Mouse (Mus musculus) midbrain, embryonic 16.5 days (tissue): ENCODE measurements at regions not wholly inside any gene's neighbourhood (a gene's known extent, or its start where the extent isn't known, plus 50 kb on each side); places are given as distances from the start of the nearest gene placed in this dataset.
A peak's percentile ranks its signal among the peaks of the same experiment; 100 is the strongest.

Experiments used
- ATAC-seq: fragments of 200-750 bp; cut with Nextera tagmentation; 2 replicates; pipeline ENCODE4 v1.8.0; 2017; ENCODE audit warnings: moderate TSS enrichment
- H3K27ac ChIP-seq: fragments of 300-500 bp; sonication (generic); 2 replicates; pipeline ENCODE4 v1.5.1; 2014; ENCODE audit warnings: mild to moderate bottlenecking, low read length, mixed read lengths
- H3K27me3 ChIP-seq: fragments of 300-500 bp; sonication (generic); 2 replicates; pipeline ENCODE4 v1.6.1; 2014; ENCODE audit warnings: low read depth, low read length, mixed read lengths; ENCODE audit not compliant: control insufficient read depth, insufficient read depth
- H3K36me3 ChIP-seq: fragments of 300-500 bp; sonication (generic); 2 replicates; pipeline ENCODE4 v1.6.1; 2014; ENCODE audit warnings: mild to moderate bottlenecking, low read length, moderate library complexity, mixed read lengths; ENCODE audit not compliant: control insufficient read depth, insufficient read depth
- H3K4me1 ChIP-seq: fragments of 300-500 bp; sonication (generic); 2 replicates; pipeline ENCODE4 v1.6.1; 2014; ENCODE audit warnings: mild to moderate bottlenecking, low read length, mixed read lengths; ENCODE audit not compliant: control insufficient read depth, insufficient read depth
- H3K4me2 ChIP-seq: fragments of 300-500 bp; sonication (generic); 2 replicates; pipeline ENCODE4 v1.6.1; 2014; ENCODE audit warnings: mild to moderate bottlenecking, low read length, mixed read lengths
- H3K4me3 ChIP-seq: fragments of 300-500 bp; sonication (generic); 2 replicates; pipeline ENCODE4 v1.5.1; 2014; ENCODE audit warnings: low read depth, mild to moderate bottlenecking, low read length, moderate library complexity, mixed read lengths
- H3K9ac ChIP-seq: fragments of 300-500 bp; sonication (generic); 2 replicates; pipeline ENCODE4 v1.6.1; 2014; ENCODE audit warnings: low read depth, low read length, mixed read lengths
- H3K9me3 ChIP-seq: fragments of 300-500 bp; sonication (generic); replicated peaks from 2 replicates; pipeline ENCODE4 v1.6.1; 2014; ENCODE audit warnings: mild to moderate bottlenecking, low read length, mixed read lengths; ENCODE audit not compliant: control insufficient read depth, poor library complexity, severe bottlenecking
- WGBS: fragments of 180-500 bp; shearing (Covaris S2); extraction: QIAGEN DNeasy Blood & Tissue Kit; methylation state at CpG from one replicate; pipeline ENCODE4 v1.1.7; 2014; 5-methylcytosine and 5-hydroxymethylcytosine counted together

- no peaks in the 10 kb centered on the region for H3K9me3 ChIP-seq
- H3K4me2 ChIP-seq: no peak overlapping the region
- H3K27me3 ChIP-seq: no peaks in the 10 kb centered on the region
- peaks cover 2% of the 10 kb centered on the region; the same call in 1 of the 2 replicates for H3K4me1 ChIP-seq
- H3K36me3 ChIP-seq: no peaks in the 10 kb centered on the region
- no peak overlapping the region for H3K27ac ChIP-seq
- H3K4me3 ChIP-seq: no peak overlapping the region
- WGBS: 61% methylated on average over 2 of the region's 2 CpGs
- H3K9ac ChIP-seq: no peak overlapping the region
- no peak for ATAC-seq
Observed at GRCm38 (mm10) chr10:92445957-92446356, 276.3 kb downstream of the Nedd1 start.

- peak; percentile 75 for ATAC-seq
Observed at GRCm38 (mm10) chr10:92438621-92439394, 283.4 kb downstream of the Nedd1 start.

GRCm38 (mm10) chr10:92429256-92429655 is 293.0 kb downstream of the Nedd1 start:
- 0 out of 2 replicates have a peak overlapping the region, but pooled peaks have one; percentile 39 for H3K27ac ChIP-seq
- ATAC-seq: no peak

More at GRCm38 (mm10) chr10:92438621-92439394, 283.4 kb downstream of the Nedd1 start:
- Histone ChIP-seq H3K36me3 (no peaks in the 10 kb centered on the region), H3K4me1 (peaks cover 10% of the 10 kb centered on the region), H3K9me3 (no peaks in the 10 kb centered on the region), H3K27me3 (no peaks in the 10 kb centered on the region), H3K4me2 (no peak overlapping the region), H3K4me3 (no peak overlapping the region), H3K9ac (no peak overlapping the region), H3K27ac (no peak overlapping the region)
- 14% methylated on average over 8 of the region's 8 CpGs for WGBS

GRCm38 (mm10) chr10:92428026-92428425 is 294.2 kb downstream of the Nedd1 start:
- H3K4me3 ChIP-seq: no peak overlapping the region
- WGBS: 7% methylated on average over 4 of the region's 4 CpGs
- H3K4me1 ChIP-seq: peaks cover 9% of the 10 kb centered on the region
- H3K36me3 ChIP-seq: no peaks in the 10 kb centered on the region
- H3K4me2 ChIP-seq: no peak overlapping the region
- ATAC-seq: no peak
- no peaks in the 10 kb centered on the region for H3K9me3 ChIP-seq
- H3K27me3 ChIP-seq: no peaks in the 10 kb centered on the region
- H3K9ac ChIP-seq: no peak overlapping the region
- 0 out of 2 replicates have a peak overlapping the region, but pooled peaks have one; percentile 20 for H3K27ac ChIP-seq

More at GRCm38 (mm10) chr10:92429256-92429655, 293.0 kb downstream of the Nedd1 start:
- Histone ChIP-seq H3K36me3 (no peaks in the 10 kb centered on the region), H3K27me3 (no peaks in the 10 kb centered on the region), H3K4me3 (no peak overlapping the region), H3K4me1 (peaks cover 9% of the 10 kb centered on the region), H3K9me3 (no peaks in the 10 kb centered on the region), H3K9ac (no peak overlapping the region), H3K4me2 (no peak overlapping the region)
- WGBS: 40% methylated on average over 7 of the region's 7 CpGs

- Histone ChIP-seq H3K4me1 (peaks cover 9% of the 10 kb centered on the region), H3K4me2 (no peak overlapping the region), H3K4me3 (no peak overlapping the region), H3K36me3 (no peaks in the 10 kb centered on the region), H3K9me3 (no peaks in the 10 kb centered on the region), H3K27me3 (no peaks in the 10 kb centered on the region), H3K27ac (peak overlapping the region; percentile 40; the same call in 1 of the 2 replicates), H3K9ac (no peak overlapping the region)
- 32% methylated on average over 6 of the region's 6 CpGs for WGBS
- ATAC-seq: no peak
Observed at GRCm38 (mm10) chr10:92426443-92426842, 295.8 kb downstream of the Nedd1 start.

- H3K4me1 ChIP-seq: no peaks in the 10 kb centered on the region
Observed at GRCm38 (mm10) chr10:92412737-92413136, 309.5 kb downstream of the Nedd1 start.

GRCm38 (mm10) chr10:92410813-92411325 is 311.4 kb downstream of the Nedd1 start:
- H3K4me2 ChIP-seq: no peak overlapping the region
- H3K36me3 ChIP-seq: no peaks in the 10 kb centered on the region
- H3K4me1 ChIP-seq: no peaks in the 10 kb centered on the region
- no peak for ATAC-seq
- H3K27ac ChIP-seq: no peak overlapping the region
- H3K9me3 ChIP-seq: no peaks in the 10 kb centered on the region
- H3K4me3 ChIP-seq: no peak overlapping the region
- no peaks in the 10 kb centered on the region for H3K27me3 ChIP-seq
- WGBS: 47% methylated on average over 5 of the region's 5 CpGs
- H3K9ac ChIP-seq: no peak overlapping the region

More at GRCm38 (mm10) chr10:92412737-92413136, 309.5 kb downstream of the Nedd1 start:
- Histone ChIP-seq H3K4me3 (no peak overlapping the region), H3K9ac (no peak overlapping the region), H3K9me3 (no peaks in the 10 kb centered on the region), H3K27me3 (no peaks in the 10 kb centered on the region), H3K27ac (no peak overlapping the region), H3K4me2 (no peak overlapping the region), H3K36me3 (no peaks in the 10 kb centered on the region)
- no peak for ATAC-seq
- WGBS: 94% methylated on average over 7 of the region's 7 CpGs

GRCm38 (mm10) chr10:92404697-92405293 is 317.4 kb downstream of the Nedd1 start:
- no peak; the same call in 1 of the 2 replicates for ATAC-seq
- H3K4me3 ChIP-seq: no peak overlapping the region
- H3K9me3 ChIP-seq: no peaks in the 10 kb centered on the region
- 0 out of 2 replicates have a peak, but pooled peaks cover 3% of the 10 kb centered on the region for H3K4me1 ChIP-seq
- peak overlapping the region; percentile 38 for H3K4me2 ChIP-seq
- H3K27me3 ChIP-seq: no peaks in the 10 kb centered on the region
- no peak overlapping the region for H3K9ac ChIP-seq
- 39% methylated on average over 15 of the region's 15 CpGs for WGBS
- no peaks in the 10 kb centered on the region for H3K36me3 ChIP-seq
- peak overlapping the region; percentile 18; the same call in 1 of the 2 replicates for H3K27ac ChIP-seq
